Mouse (Mus musculus): Measurements from ENCODE around the gene Fancg.

DNA sequence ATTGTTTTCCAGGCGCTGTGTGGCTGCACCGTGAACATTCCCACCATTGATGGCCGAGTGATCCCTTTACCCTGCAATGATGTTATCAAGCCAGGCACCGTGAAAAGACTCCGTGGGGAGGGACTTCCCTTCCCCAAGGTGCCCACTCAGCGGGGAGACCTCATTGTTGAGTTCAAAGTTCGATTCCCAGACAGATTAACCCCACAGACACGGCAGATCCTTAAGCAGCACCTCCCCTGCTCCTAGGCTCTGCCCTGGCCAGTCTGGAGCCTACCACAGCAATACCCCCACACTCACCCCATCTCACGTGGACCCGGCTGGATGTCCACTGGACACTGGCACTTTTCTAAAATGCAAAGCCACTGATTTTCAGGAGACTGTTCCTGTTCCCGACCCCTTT, 53.0 kb downstream of the Fancg start:
- TF ChIP-seq CTCF (IDR thresholded peaks at IDR 0.05; ENCODE audit: control insufficient read depth, insufficient read depth, insufficient read length) (no peak), MYOG (IDR thresholded peaks at IDR 0.05; ENCODE audit: control insufficient read depth, extremely low read depth, insufficient read length) (no peak), MAX (IDR thresholded peaks at IDR 0.05) (no peak), USF1 (IDR thresholded peaks at IDR 0.05; ENCODE audit: low read depth) (no peak), MYOD1 (IDR thresholded peaks at IDR 0.05; ENCODE audit: control insufficient read depth, insufficient read length, low read depth) (no peak), CEBPB (IDR thresholded peaks at IDR 0.05; ENCODE audit: low read depth) (no peak)

Data from C2C12 (cell line).